Mouse (Mus musculus) hindbrain, embryonic 15.5 days (tissue): ENCODE data around the gene Pard6b. TPM values are rescaled to one million over a fixed set of nuclear protein-coding genes. Genes with fewer than 3 reads are reported as not detected.
A peak's percentile ranks its signal among the peaks of the same experiment; 100 is the strongest.
"Not testable (repeated sequence)": the region's sequence is repeated elsewhere in the genome, so short reads cannot be mapped to it uniquely, and the experiment has no call there.

Source experiments
- ATAC-seq: fragments of 200-750 bp; cut with Nextera tagmentation; 2 replicates; pipeline ENCODE4 v1.8.0; 2017; ENCODE audit warnings: low read depth, moderate number of reproducible peaks, moderate TSS enrichment; ENCODE audit not compliant: low FRiP score
- H3K27ac ChIP-seq: fragments of 300-500 bp; sonication (generic); replicated peaks from 2 replicates; pipeline ENCODE4 v1.5.1; 2015; ENCODE audit warnings: mild to moderate bottlenecking, inconsistent platforms
- H3K27me3 ChIP-seq: fragments of 300-500 bp; sonication (generic); 2 replicates; pipeline ENCODE4 v1.6.1; 2015; ENCODE audit warnings: control low read depth, inconsistent platforms
- H3K36me3 ChIP-seq: fragments of 300-500 bp; sonication (generic); 2 replicates; pipeline ENCODE4 v1.6.1; 2015; ENCODE audit warnings: control low read depth, inconsistent platforms
- H3K4me1 ChIP-seq: fragments of 300-500 bp; sonication (generic); replicated peaks from 2 replicates; pipeline ENCODE4 v1.6.1; 2015; ENCODE audit warnings: control low read depth, inconsistent platforms
- H3K4me2 ChIP-seq: fragments of 300-500 bp; sonication (generic); 2 replicates; pipeline ENCODE4 v1.6.1; 2015; ENCODE audit warnings: moderate library complexity, mild to moderate bottlenecking, inconsistent platforms
- H3K4me3 ChIP-seq: fragments of 300-500 bp; sonication (generic); 2 replicates; pipeline ENCODE4 v1.5.1; 2015; ENCODE audit warnings: mild to moderate bottlenecking, inconsistent platforms
- H3K9ac ChIP-seq: fragments of 300-500 bp; sonication (generic); 2 replicates; pipeline ENCODE4 v1.6.1; 2015; ENCODE audit warnings: inconsistent platforms
- H3K9me3 ChIP-seq: fragments of 300-500 bp; sonication (generic); 2 replicates; pipeline ENCODE4 v1.6.1; 2016; ENCODE audit warnings: control low read depth, inconsistent platforms
- WGBS: fragments of 180-500 bp; shearing (Covaris S2); methylation state at CpG from one replicate; pipeline ENCODE4 v1.1.7; 2015; 5-methylcytosine and 5-hydroxymethylcytosine counted together
- polyA plus RNA-seq: library from polyadenylated mRNA; unstranded; fragments of >200 nt; fragmentation: Nextera tagmentation; extraction: Ambion mirVana; gene quantifications from 2 replicates; pipeline ENCODE4 v1.2.1, GENCODE M21; 2015

Gene Pard6b
- polyA plus RNA-seq, 1 experiment from 2014 or later: 7.2 TPM

GRCm38 (mm10) chr2:168105271-168105670, 24.5 kb downstream of the Pard6b start:
- Histone ChIP-seq H3K4me3 (no peak overlapping the region), H3K27ac (no peak overlapping the region), H3K4me2 (no peak overlapping the region), H3K4me1 (peaks cover 18% of the 10 kb centered on the region), H3K9ac (no peak overlapping the region), H3K36me3 (no peaks in the 10 kb centered on the region), H3K9me3 (no peaks in the 10 kb centered on the region), H3K27me3 (no peaks in the 10 kb centered on the region)
- 77% methylated on average over 8 of the region's 8 CpGs for WGBS
- ATAC-seq: no peak

- H3K9me3 ChIP-seq: no peaks in the 10 kb centered on the region
- 23% methylated on average over 20 of the region's 20 CpGs for WGBS
- peak overlapping the region; percentile 48 for H3K4me2 ChIP-seq
- H3K4me3 ChIP-seq: peak overlapping the region; percentile 7; the same call in 1 of the 2 replicates
- no peak overlapping the region for H3K9ac ChIP-seq
- H3K27me3 ChIP-seq: no peaks in the 10 kb centered on the region
- no peaks in the 10 kb centered on the region for H3K36me3 ChIP-seq
- H3K27ac ChIP-seq: peak overlapping the region; percentile 70
- ATAC-seq: peak; percentile 79
- H3K4me1 ChIP-seq: peaks cover 18% of the 10 kb centered on the region
These were observed 25.9 kb downstream of the Pard6b start for GRCm38 (mm10) chr2:168106701-168107178.

GRCm38 (mm10) chr2:168107356-168107755, 26.6 kb downstream of the Pard6b start:
- no peak overlapping the region for H3K9ac ChIP-seq
- H3K9me3 ChIP-seq: no peaks in the 10 kb centered on the region
- H3K4me2 ChIP-seq: peak overlapping the region; percentile 48
- no peaks in the 10 kb centered on the region for H3K36me3 ChIP-seq
- no peaks in the 10 kb centered on the region for H3K27me3 ChIP-seq
- peaks cover 21% of the 10 kb centered on the region for H3K4me1 ChIP-seq
- H3K27ac ChIP-seq: peak overlapping the region; percentile 70; the same call in 1 of the 2 replicates
- no peak overlapping the region for H3K4me3 ChIP-seq
- ATAC-seq: peak; percentile 23; the same call in 1 of the 2 replicates
- 40% methylated on average over 15 of the region's 15 CpGs for WGBS

- H3K27ac ChIP-seq, H3K9ac ChIP-seq, H3K4me3 ChIP-seq, H3K4me2 ChIP-seq, H3K27me3 ChIP-seq, H3K36me3 ChIP-seq, ATAC-seq, H3K9me3 ChIP-seq: not testable (repeated sequence)
- 86% methylated on average over 6 of the region's 6 CpGs for WGBS
- peaks cover 21% of the 10 kb centered on the region for H3K4me1 ChIP-seq
These were observed 27.1 kb downstream of the Pard6b start for GRCm38 (mm10) chr2:168107901-168108300.

- H3K4me1 ChIP-seq: peaks cover 17% of the 10 kb centered on the region
- no peaks in the 10 kb centered on the region for H3K9me3 ChIP-seq
- no peak for ATAC-seq
- H3K27me3 ChIP-seq: no peaks in the 10 kb centered on the region
- H3K4me3 ChIP-seq: no peak overlapping the region
- no peaks in the 10 kb centered on the region for H3K36me3 ChIP-seq
- no peak overlapping the region for H3K4me2 ChIP-seq
- 9% methylated on average over 7 of the region's 7 CpGs for WGBS
- no peak overlapping the region for H3K27ac ChIP-seq
- no peak overlapping the region for H3K9ac ChIP-seq
These were observed 31.1 kb downstream of the Pard6b start for GRCm38 (mm10) chr2:168111902-168112301.

- peaks cover 20% of the 10 kb centered on the region for H3K4me1 ChIP-seq
- H3K27ac ChIP-seq: no peak overlapping the region
- H3K4me2 ChIP-seq: no peak overlapping the region
- no peaks in the 10 kb centered on the region for H3K36me3 ChIP-seq
- H3K9ac ChIP-seq: no peak overlapping the region
- H3K9me3 ChIP-seq: no peaks in the 10 kb centered on the region
- ATAC-seq: no peak
- 85% methylated on average over 9 of the region's 9 CpGs for WGBS
- no peaks in the 10 kb centered on the region for H3K27me3 ChIP-seq
- no peak overlapping the region for H3K4me3 ChIP-seq
These were observed 32.5 kb downstream of the Pard6b start for GRCm38 (mm10) chr2:168113263-168113662.

GRCm38 (mm10) chr2:168113692-168114091, 32.9 kb downstream of the Pard6b start:
- Histone ChIP-seq H3K27me3 (no peaks in the 10 kb centered on the region), H3K4me1 (peaks cover 20% of the 10 kb centered on the region), H3K4me2 (no peak overlapping the region), H3K9me3 (no peaks in the 10 kb centered on the region), H3K36me3 (no peaks in the 10 kb centered on the region), H3K27ac (no peak overlapping the region), H3K4me3 (no peak overlapping the region), H3K9ac (no peak overlapping the region)
- ATAC-seq: no peak
- 88% methylated on average over 5 of the region's 5 CpGs for WGBS

GRCm38 (mm10) chr2:168114699-168115350, 34.0 kb downstream of the Pard6b start:
- H3K9me3 ChIP-seq: no peaks in the 10 kb centered on the region
- no peak overlapping the region for H3K4me3 ChIP-seq
- H3K4me1 ChIP-seq: peaks cover 20% of the 10 kb centered on the region
- H3K27ac ChIP-seq: no peak overlapping the region
- H3K27me3 ChIP-seq: no peaks in the 10 kb centered on the region
- WGBS: 17% methylated on average over 17 of the region's 17 CpGs
- no peak overlapping the region for H3K4me2 ChIP-seq
- ATAC-seq: 0 out of 2 replicates have a peak, but pooled peaks have one; percentile 28
- H3K9ac ChIP-seq: no peak overlapping the region
- H3K36me3 ChIP-seq: no peaks in the 10 kb centered on the region

GRCm38 (mm10) chr2:168115826-168116225, 35.0 kb downstream of the Pard6b start:
- no peak overlapping the region for H3K4me3 ChIP-seq
- H3K36me3 ChIP-seq: no peaks in the 10 kb centered on the region
- peaks cover 20% of the 10 kb centered on the region for H3K4me1 ChIP-seq
- no peak overlapping the region for H3K27ac ChIP-seq
- no peaks in the 10 kb centered on the region for H3K27me3 ChIP-seq
- ATAC-seq: no peak
- H3K9me3 ChIP-seq: no peaks in the 10 kb centered on the region
- WGBS: 76% methylated on average over 3 of the region's 3 CpGs
- H3K4me2 ChIP-seq: no peak overlapping the region
- H3K9ac ChIP-seq: no peak overlapping the region

- Histone ChIP-seq H3K4me1 (peaks cover 18% of the 10 kb centered on the region), H3K36me3 (no peaks in the 10 kb centered on the region), H3K27me3 (no peaks in the 10 kb centered on the region), H3K4me2 (peak overlapping the region; percentile 70), H3K4me3 (peak overlapping the region; percentile 34), H3K27ac (no peak overlapping the region), H3K9ac (peak overlapping the region; percentile 11), H3K9me3 (no peaks in the 10 kb centered on the region)
- WGBS: under 1% methylated on average over 36 of the region's 37 CpGs
- ATAC-seq: peak; percentile 54
These were observed 36.3 kb downstream of the Pard6b start for GRCm38 (mm10) chr2:168117147-168117546.

- Histone ChIP-seq H3K9me3 (no peaks in the 10 kb centered on the region), H3K4me2 (peak overlapping the region; percentile 70), H3K4me1 (peaks cover 17% of the 10 kb centered on the region), H3K27ac (no peak overlapping the region), H3K9ac (peak overlapping the region; percentile 11), H3K27me3 (no peaks in the 10 kb centered on the region), H3K4me3 (peak overlapping the region; percentile 34), H3K36me3 (no peaks in the 10 kb centered on the region)
- peak; percentile 21; the same call in 1 of the 2 replicates for ATAC-seq
- 3% methylated on average over 13 of the region's 13 CpGs for WGBS
These were observed 36.7 kb downstream of the Pard6b start for GRCm38 (mm10) chr2:168117553-168117952.

GRCm38 (mm10) chr2:168117967-168118366, 37.2 kb downstream of the Pard6b start:
- WGBS: 50% methylated on average over 16 of the region's 16 CpGs
- Histone ChIP-seq H3K27me3 (no peaks in the 10 kb centered on the region), H3K9ac (no peak overlapping the region; the same call in 1 of the 2 replicates), H3K4me1 (peaks cover 17% of the 10 kb centered on the region), H3K4me2 (peak overlapping the region; percentile 70; the same call in 1 of the 2 replicates), H3K27ac (no peak overlapping the region), H3K36me3 (no peaks in the 10 kb centered on the region), H3K9me3 (no peaks in the 10 kb centered on the region), H3K4me3 (no peak overlapping the region)
- 0 out of 2 replicates have a peak, but pooled peaks have one; percentile 10 for ATAC-seq
